Mouse (Mus musculus) retina, adult 2 months (tissue): ENCODE results near the gene Fgf11.
A peak's percentile ranks its signal among the peaks of the same experiment; 100 is the strongest.

ENCODE experiments used
- DNase-seq: peaks from one replicate; pipeline ENCODE4 v3.0.0-alpha.2; 2012; ENCODE audit warnings: low read depth, low spot score

The Fgf11 gene

GRCm38 (mm10) chr11:69801379-69801977, at the start of gene Fgf11:
Gene Fgf11 (minus strand): TSS chr11:69801857.
- no peak for DNase-seq

GRCm38 (mm10) chr11:69850754-69851153, 49.1 kb upstream of the Fgf11 start:
- no peak for DNase-seq

GRCm38 (mm10) chr11:69849884-69850283, 48.2 kb upstream of the Fgf11 start:
- no peak for DNase-seq

- DNase-seq = no peak
Observed at GRCm38 (mm10) chr11:69849128-69849527, 47.5 kb upstream of the Fgf11 start.

- DNase-seq = no peak
Observed at GRCm38 (mm10) chr11:69848021-69848420, 46.4 kb upstream of the Fgf11 start.

GRCm38 (mm10) chr11:69846738-69847688, 45.4 kb upstream of the Fgf11 start:
- no peak for DNase-seq

- DNase-seq = peak; percentile 65
Observed at GRCm38 (mm10) chr11:69846198-69846680, 44.6 kb upstream of the Fgf11 start, which contains the start of gene Plscr3. Gene Plscr3 (plus strand): TSS chr11:69846376.

GRCm38 (mm10) chr11:69838714-69839104, 37.1 kb upstream of the Fgf11 start:
- no peak for DNase-seq

- DNase-seq = peak; percentile 89
Observed at GRCm38 (mm10) chr11:69837952-69838713, 36.5 kb upstream of the Fgf11 start, which contains the start of gene Tmem256. Gene Tmem256 (plus strand): TSS chr11:69838514.

- DNase-seq = no peak
Observed at GRCm38 (mm10) chr11:69837604-69837951, 35.9 kb upstream of the Fgf11 start, which contains the start of gene Nlgn2. Gene Nlgn2 (minus strand): TSS chr11:69837784.

- no peak for DNase-seq
Observed at GRCm38 (mm10) chr11:69836703-69837576, 35.3 kb upstream of the Fgf11 start.

GRCm38 (mm10) chr11:69835966-69836335, 34.3 kb upstream of the Fgf11 start:
- no peak for DNase-seq

GRCm38 (mm10) chr11:69835326-69835965, 33.8 kb upstream of the Fgf11 start:
- no peak for DNase-seq

GRCm38 (mm10) chr11:69834001-69834549, 32.4 kb upstream of the Fgf11 start:
- DNase-seq = no peak

GRCm38 (mm10) chr11:69833554-69833953, 31.9 kb upstream of the Fgf11 start:
- DNase-seq = no peak

- DNase-seq = no peak
Observed at GRCm38 (mm10) chr11:69828832-69829231, 27.2 kb upstream of the Fgf11 start.

GRCm38 (mm10) chr11:69823456-69823855, 21.8 kb upstream of the Fgf11 start:
- no peak for DNase-seq

GRCm38 (mm10) chr11:69822080-69822479, 20.4 kb upstream of the Fgf11 start, which contains the start of gene Spem1:
Gene Spem1 (minus strand): TSS chr11:69822180.
- no peak for DNase-seq

GRCm38 (mm10) chr11:69818871-69819270, 17.2 kb upstream of the Fgf11 start:
- DNase-seq = no peak

- DNase-seq = no peak
Observed at GRCm38 (mm10) chr11:69818365-69818764, 16.7 kb upstream of the Fgf11 start, which contains the start of gene Spem2. Gene Spem2 (minus strand): TSS chr11:69818465.
